Mouse (Mus musculus) MN1 (cell line): ENCODE data around the gene Aspn.

ENCODE experiments used
- DNase-seq: peaks from one replicate; pipeline ENCODE4 v3.0.0-alpha.2; 2016; ENCODE audit warnings: low spot score

Gene Aspn

GRCm38 (mm10) chr13:49544279-49544678, at the start of gene Aspn:
Gene Aspn, plus strand, starts transcription at chr13:49544443.
- DNase-seq, result no peak

GRCm38 (mm10) chr13:49504510-49504909, 39.7 kb upstream of the Aspn start, which contains the start of gene Ecm2:
Gene Ecm2, plus strand, starts transcription at chr13:49504810.
- no peak for DNase-seq

DNA sequence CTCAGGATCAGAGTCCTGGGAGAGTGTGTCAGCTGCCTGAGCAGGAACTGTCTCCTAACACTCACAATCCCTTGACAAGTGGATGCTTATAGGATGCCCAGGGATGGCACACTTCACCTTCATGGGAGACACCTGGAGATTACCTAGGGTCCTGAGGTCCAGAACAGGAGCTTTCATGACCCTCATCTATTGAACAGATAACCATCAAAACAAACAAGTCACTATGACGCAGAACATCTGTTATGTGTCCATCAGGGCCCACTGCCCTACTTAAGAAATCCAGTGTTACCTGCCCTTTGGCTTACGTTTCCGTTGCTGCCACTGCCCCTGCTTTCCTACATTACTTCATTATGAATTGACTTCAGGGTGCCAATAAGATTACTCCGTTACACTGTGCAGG, 38.5 kb upstream of the Aspn start:
- no peak for DNase-seq

GRCm38 (mm10) chr13:49507176-49507575, 37.1 kb upstream of the Aspn start:
- DNase-seq, result no peak

DNA sequence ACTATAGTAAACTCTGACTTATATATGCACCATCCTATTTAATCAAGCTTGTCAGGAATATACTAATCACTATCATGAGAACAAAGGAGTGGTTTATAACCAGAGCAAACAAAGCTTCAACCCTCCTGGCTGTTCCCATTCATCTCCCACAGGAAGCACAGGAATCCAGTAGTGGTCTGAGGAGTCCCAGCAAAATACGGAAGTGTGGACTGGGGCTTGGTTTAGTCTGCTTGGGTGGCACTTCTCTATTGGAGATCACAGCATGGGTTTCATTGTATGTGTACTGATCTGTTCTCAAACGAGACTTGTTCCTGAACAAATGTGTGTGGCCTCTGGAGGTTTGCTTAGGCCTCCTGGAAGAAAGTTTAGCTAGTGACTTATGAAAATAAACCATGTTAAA, 25.5 kb upstream of the Aspn start:
- no peak for DNase-seq

DNA sequence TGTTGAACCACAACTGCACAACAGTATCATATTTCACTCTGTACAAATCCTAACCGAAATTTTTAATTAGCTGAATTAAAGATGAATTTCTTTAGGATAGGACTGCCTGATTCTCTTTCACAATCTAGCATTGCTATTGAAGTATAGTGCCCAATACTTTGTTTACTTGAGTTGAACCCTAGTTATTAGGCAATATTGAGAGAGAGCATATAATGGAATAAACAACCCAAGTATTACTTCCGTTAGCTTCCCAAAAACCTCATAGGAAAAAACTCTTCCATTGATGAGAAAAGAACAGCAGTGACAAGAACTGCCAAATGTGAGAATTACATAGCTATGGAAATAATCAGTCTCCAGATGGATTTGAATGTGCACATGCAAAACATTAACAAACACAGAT, 18.0 kb upstream of the Aspn start:
- no peak for DNase-seq

GRCm38 (mm10) chr13:49530636-49531035, 13.6 kb upstream of the Aspn start:
- no peak for DNase-seq

DNA sequence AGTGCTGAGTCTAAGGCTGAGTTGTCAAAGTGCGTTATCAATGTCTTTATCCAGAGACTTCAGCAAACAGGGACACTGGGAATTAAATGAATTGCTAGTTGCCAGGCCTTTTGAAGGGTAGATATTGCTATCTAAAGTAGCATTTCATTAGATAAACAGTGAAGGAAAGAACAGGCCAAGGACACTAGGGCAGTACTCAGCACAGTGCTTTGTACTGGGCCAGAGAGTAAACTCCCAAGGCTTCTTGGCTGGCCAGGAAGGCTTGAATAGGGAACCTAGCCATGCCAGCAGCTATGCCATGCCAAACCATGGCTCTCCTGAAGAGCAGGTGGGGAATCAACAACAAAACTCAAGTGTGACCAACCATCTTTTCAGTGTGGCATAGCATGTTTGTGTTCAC, 7.3 kb upstream of the Aspn start:
- DNase-seq, result no peak

GRCm38 (mm10) chr13:49538693-49539092, 5.5 kb upstream of the Aspn start:
- DNase-seq, result no peak

DNA sequence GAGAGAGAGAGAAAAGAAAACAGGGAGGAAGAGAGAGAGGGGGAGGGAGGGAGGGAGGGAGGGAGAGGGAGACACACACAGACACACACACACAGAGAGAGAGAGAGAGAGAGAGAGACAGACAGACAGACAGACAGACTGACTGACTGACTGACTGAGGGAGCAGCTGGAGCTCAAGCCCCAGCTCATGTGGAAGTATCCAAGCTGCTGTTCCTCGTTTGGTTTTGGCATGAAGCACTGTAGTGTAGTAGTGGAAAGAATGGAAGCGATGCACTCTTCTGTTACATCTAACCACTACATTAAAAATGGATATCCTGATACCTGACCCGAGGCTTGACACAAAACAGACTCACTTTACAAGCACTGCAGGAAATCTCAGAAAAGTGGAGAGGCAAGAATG, 1.4 kb downstream of the Aspn start:
- DNase-seq, result no peak

DNA sequence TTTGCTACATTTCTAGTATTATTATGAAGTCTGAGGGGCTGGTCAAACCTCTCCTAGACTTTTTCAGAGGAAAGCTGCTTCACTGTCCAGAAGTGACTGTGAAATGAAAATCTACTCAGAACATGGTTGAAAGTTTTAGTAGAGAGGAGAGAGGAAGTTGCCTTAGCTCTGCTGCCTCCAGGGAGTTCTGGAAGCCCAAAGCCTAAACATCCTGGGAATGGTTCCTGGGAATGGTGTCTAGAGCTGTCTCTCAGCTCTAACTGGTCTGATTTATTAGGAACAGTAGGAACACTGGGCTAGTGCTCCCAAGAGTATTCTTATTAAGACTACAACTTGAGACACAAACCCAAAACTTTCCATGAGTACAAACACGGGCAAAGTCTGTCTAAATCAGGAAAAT, 2.3 kb downstream of the Aspn start:
- no peak for DNase-seq

DNA sequence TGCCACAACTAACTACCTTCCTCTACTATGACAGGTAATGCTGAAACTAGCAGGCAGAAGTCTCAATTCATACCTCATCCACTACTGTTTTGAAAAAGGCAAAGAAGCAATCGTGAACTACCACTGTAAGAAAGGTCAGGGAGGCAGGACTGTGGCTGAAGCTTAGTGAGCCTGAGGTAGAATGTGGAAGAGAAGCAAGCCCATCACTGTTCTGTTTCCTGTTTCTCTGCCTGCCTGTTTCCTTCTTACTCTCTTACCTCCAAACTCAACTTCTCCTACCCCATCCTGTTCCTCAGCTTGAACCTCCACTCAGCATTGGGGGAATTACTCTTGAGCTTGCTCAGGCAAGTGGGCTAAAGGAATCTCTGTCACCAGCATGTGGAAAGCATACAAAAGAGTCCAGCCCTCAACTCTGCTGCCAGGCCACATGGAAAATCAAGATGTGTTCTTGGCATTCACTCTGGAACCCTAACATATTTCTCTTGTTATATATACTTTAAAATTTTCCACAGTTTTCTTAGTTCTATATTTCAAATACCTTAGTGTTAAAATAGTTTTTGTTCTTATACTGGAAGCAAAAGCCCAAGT, 3.4 kb downstream of the Aspn start:
- DNase-seq, result no peak

GRCm38 (mm10) chr13:49549616-49550015, 5.4 kb downstream of the Aspn start:
- no peak for DNase-seq

- DNase-seq, result no peak
Measured at GRCm38 (mm10) chr13:49554519-49554918, 10.3 kb downstream of the Aspn start.

GRCm38 (mm10) chr13:49556203-49556602, 12.0 kb downstream of the Aspn start:
- no peak for DNase-seq

GRCm38 (mm10) chr13:49556924-49557323, 12.7 kb downstream of the Aspn start:
- no peak for DNase-seq

DNA sequence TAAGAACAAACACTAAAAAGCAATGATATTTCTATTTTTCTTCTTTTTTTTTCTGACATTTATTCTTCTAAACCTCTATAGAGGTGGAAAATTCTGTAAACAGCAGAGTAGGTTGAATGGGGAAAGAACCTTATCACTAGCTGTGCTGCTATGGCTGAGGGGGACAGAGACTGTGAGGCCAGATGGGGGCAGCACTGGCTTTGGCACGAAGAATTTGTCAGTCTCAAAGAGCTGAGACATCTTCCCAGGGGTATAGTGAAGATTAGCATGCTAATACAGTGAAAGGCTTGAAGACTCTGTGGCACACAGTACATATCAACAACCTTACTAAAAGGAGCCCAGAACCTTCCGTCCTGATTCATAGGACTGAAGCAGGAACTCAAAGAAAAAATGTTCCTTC, 14.9 kb downstream of the Aspn start:
- DNase-seq, result no peak

DNA sequence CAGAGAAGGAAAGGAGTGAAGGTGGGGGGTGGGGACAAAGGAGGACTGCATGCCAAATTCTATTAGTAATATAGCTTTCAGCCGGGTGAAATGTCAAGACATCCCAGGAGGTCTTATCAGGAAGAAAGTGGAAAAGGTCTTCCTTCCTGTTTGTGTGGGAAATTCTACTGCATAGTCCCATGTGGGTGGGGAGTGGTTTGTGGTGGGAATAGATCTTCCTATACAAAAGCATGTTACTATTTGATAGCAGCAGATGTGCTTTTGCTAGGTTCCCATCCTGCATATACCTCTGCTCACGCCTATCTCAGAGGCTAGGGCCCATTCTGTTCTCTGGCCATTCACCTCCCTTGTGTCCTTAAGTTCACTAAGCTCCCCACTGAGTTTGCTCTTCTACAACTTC, 16.6 kb downstream of the Aspn start:
- no peak for DNase-seq

GRCm38 (mm10) chr13:49564347-49564746, 20.1 kb downstream of the Aspn start:
- DNase-seq, result no peak

DNA sequence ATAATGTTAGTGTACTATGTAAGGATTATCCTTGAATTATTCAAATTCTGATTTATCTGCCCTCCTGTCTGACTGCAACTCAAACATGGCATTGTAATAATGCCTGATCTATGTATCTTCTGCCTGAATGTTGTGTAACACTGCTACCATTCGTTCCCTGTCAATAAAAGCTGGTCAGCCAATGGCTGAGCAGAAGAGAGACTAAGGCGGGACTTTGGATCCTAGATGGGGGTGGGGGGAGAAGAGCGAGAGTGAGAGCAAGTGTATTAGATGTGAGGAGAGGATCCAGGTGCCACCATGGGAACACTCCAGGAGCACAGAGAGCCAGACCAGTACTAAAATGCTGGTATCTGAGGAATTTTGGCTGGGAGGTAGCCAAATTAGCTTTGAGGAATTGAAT, 26.1 kb downstream of the Aspn start:
- no peak for DNase-seq

- DNase-seq, result no peak
Measured at GRCm38 (mm10) chr13:49571418-49571817, 27.2 kb downstream of the Aspn start.

DNA sequence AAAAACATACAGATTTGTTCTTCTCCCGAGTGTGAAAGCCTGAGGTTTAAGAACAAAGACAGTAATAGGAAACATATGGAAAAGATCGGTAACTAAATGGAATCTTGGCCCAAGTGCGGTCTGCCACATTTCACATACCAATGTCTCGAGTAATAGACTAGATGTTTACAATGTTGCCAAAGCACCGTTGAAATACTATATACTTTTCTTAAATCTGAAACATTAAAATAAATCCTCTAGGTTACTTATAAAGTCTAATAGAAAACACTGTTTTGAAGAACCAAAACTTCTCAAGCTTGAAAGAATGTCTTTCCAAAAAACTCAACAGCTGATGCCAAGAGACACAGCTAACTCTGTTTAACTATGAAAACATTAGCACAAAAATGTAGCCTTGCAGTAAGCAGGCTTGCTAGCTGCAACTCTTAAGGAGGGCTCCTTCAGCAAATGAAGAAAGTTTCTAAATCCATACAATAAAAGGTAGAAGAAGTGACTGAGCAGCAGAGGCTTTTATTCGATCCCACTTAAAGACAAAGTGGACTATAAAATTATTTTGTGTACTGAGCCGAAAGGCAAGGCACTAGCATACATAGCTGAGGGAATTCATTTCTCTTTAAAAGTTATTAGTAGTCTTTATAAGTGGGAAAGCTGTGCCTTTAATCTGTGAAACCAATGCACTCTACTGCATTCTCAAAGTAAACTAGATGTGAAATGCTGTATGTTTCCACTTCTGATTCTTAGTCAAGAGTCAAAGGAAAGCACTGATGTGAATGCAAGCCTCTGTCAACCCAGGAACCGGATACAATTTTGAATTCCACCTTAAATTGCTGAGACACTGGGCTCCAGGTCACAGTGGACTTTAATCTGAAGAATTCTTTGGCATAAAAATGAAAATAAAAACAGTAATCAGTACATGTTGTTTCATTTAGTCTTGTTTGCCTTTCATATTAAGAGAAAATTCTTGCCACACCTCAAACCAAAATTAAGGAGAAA, 37.6 kb downstream of the Aspn start, which contains the start of gene Omd:
Gene Omd (plus strand): TSS at position 922 of the 990 bp plus-strand sequence.
- no peak for DNase-seq

GRCm38 (mm10) chr13:49583859-49584258, 39.6 kb downstream of the Aspn start:
- DNase-seq, result no peak
